Mouse (Mus musculus) liver, embryonic 11.5 days (tissue): ENCODE results near the gene Nkain4. TPM values are rescaled to one million over a fixed set of nuclear protein-coding genes. Genes with fewer than 3 reads are reported as not detected.
A peak's percentile ranks its signal among the peaks of the same experiment; 100 is the strongest.

Source experiments
- ATAC-seq: fragments of 200-750 bp; cut with Nextera tagmentation; replicated peaks from 2 replicates; pipeline ENCODE4 v1.8.0; 2017; ENCODE audit warnings: moderate number of reproducible peaks, mild to moderate bottlenecking, moderate TSS enrichment, moderate library complexity; ENCODE audit not compliant: low FRiP score
- DNase-seq: peaks from one replicate; pipeline ENCODE4 v3.0.0-alpha.2; 2017; ENCODE audit warnings: low spot score
- H3K27ac ChIP-seq: fragments of 300-500 bp; sonication (generic); 2 replicates; pipeline ENCODE4 v1.5.1; 2014; ENCODE audit warnings: mild to moderate bottlenecking, low read depth, low read length, control low read depth
- H3K27me3 ChIP-seq: fragments of 300-500 bp; sonication (generic); replicated peaks from 2 replicates; pipeline ENCODE4 v1.6.1; 2014; ENCODE audit warnings: low read length, mixed read lengths; ENCODE audit not compliant: control insufficient read depth, insufficient read depth
- H3K36me3 ChIP-seq: fragments of 300-500 bp; sonication (generic); 2 replicates; pipeline ENCODE4 v1.6.1; 2014; ENCODE audit warnings: mild to moderate bottlenecking, low read length, moderate library complexity, mixed read lengths; ENCODE audit not compliant: control insufficient read depth, insufficient read depth
- H3K4me1 ChIP-seq: fragments of 300-500 bp; sonication (generic); replicated peaks from 2 replicates; pipeline ENCODE4 v1.6.1; 2014; ENCODE audit warnings: low read length, mixed read lengths; ENCODE audit not compliant: control insufficient read depth, insufficient read depth
- H3K4me2 ChIP-seq: fragments of 300-500 bp; sonication (generic); 2 replicates; pipeline ENCODE4 v1.6.1; 2014; ENCODE audit warnings: mild to moderate bottlenecking, control low read depth, moderate library complexity
- H3K4me3 ChIP-seq: fragments of 300-500 bp; sonication (generic); 2 replicates; pipeline ENCODE4 v1.5.1; 2014; ENCODE audit warnings: low read depth, low read length, control low read depth
- H3K9ac ChIP-seq: fragments of 300-500 bp; sonication (generic); 2 replicates; pipeline ENCODE4 v1.6.1; 2014; ENCODE audit warnings: low read depth, low read length, control low read depth
- H3K9me3 ChIP-seq: fragments of 300-500 bp; sonication (generic); 2 replicates; pipeline ENCODE4 v1.6.1; 2016; ENCODE audit warnings: low read length, inconsistent platforms, mixed read lengths; ENCODE audit not compliant: control insufficient read depth
- WGBS: fragments of 180-500 bp; shearing (Covaris S2); extraction: QIAGEN DNeasy Blood & Tissue Kit; methylation state at CpG from one replicate; pipeline ENCODE4 v1.1.7; 2014; 5-methylcytosine and 5-hydroxymethylcytosine counted together
- polyA plus RNA-seq: library from polyadenylated mRNA; unstranded; fragments of >200 nt; fragmentation: Nextera tagmentation; extraction: Ambion mirVana; gene quantifications from 2 replicates; pipeline ENCODE4 v1.2.1, GENCODE M21; 2014

The Nkain4 gene
- polyA plus RNA-seq, 1 experiment from 2014 or later = 5.3 TPM

DNA sequence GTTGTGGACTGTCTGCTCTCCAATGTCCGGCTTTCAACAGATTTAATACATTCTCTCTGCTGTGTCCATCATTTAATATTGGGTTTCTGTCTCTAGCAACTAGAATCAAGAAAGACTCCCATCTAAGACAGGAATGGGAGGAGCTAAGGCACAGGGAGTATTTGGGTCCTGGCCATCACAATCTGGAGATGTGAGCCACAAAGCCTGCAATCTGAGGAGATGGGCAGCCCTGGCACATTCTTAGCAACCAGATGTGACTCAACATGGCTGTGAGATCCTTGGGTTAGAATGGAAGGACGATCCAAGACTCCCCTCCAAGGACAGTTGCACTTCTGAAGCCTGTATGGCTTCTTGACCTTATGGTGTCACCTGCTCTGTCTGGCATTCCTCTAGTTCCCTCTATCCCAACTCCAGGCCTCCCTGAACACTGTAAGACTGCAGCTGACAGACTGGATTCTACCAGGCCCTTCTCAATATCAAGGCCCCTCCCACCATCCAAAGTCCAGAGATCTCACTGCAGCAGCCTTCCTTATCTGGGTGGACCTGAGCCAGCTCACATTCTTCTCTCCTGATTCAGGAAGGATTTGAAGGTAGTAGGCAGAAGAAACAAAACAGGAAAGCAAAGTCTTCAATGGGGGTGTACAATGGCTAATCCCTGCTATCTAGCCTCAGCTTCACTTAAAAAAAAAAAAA lies 8.3 kb upstream of the Nkain4 start:
- Histone ChIP-seq H3K36me3 (no peaks in the 10 kb centered on the region), H3K4me3 (no peak overlapping the region), H3K27ac (no peak overlapping the region), H3K4me1 (peaks cover 25% of the 10 kb centered on the region), H3K27me3 (no peaks in the 10 kb centered on the region), H3K4me2 (no peak overlapping the region), H3K9ac (peak overlapping the region; percentile 25; the same call in 1 of the 2 replicates), H3K9me3 (no peaks in the 10 kb centered on the region)
- 63% methylated on average over 2 of the region's 2 CpGs for WGBS
- no peak for ATAC-seq
- DNase-seq = no peak

DNA sequence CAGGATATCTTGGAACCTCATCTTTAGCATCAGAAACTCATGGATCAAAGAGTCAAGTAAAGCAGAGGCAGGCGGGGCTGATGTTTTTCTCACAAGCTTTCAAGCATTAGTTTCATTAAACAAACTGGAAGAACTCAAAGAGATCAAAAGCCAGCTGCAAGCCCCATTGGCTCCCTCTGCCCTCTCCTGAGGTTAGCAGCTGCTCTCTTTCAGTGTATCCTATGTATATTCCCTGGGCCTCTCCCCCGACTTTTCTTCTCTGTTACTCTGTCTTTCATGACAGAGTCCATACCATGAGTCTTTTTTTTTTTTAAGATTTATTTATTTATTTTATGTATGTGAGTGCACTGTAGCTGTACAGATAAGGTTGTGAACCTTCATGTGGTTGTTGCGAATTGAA lies 5.7 kb upstream of the Nkain4 start:
- H3K27ac ChIP-seq = no peak overlapping the region
- no peak for DNase-seq
- peaks cover 21% of the 10 kb centered on the region for H3K4me1 ChIP-seq
- H3K9ac ChIP-seq = no peak overlapping the region
- no peaks in the 10 kb centered on the region for H3K9me3 ChIP-seq
- no peak overlapping the region for H3K4me2 ChIP-seq
- H3K4me3 ChIP-seq = no peak overlapping the region
- peaks cover 14% of the 10 kb centered on the region for H3K27me3 ChIP-seq
- WGBS = 66% methylated on average over 3 of the region's 3 CpGs
- ATAC-seq = no peak
- H3K36me3 ChIP-seq = no peaks in the 10 kb centered on the region

DNA sequence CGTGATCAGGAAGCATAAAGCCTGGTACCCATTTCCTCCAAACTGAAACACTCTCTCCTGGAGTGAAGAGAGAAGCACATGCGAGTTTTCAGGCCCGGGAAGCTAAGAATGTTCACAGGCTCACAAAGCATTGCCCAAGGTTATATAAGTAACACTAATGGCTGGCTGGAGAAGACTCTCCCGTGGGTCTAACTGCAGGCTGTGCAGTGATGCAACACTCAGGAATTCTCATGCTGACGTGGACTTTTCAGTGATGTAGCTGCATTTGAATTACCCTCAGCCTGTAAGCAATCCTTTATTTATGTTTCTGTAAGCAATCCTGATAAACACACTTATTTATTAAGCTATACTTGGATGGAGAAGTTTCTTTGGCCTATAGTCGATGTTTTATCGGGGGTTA lies 5.1 kb upstream of the Nkain4 start:
- H3K9me3 ChIP-seq = no peaks in the 10 kb centered on the region
- no peak overlapping the region for H3K9ac ChIP-seq
- H3K27me3 ChIP-seq = peaks cover 20% of the 10 kb centered on the region
- DNase-seq (no peak), ATAC-seq (no peak)
- no peak overlapping the region for H3K27ac ChIP-seq
- H3K4me2 ChIP-seq = no peak overlapping the region
- no peak overlapping the region for H3K4me3 ChIP-seq
- 71% methylated on average over 7 of the region's 7 CpGs for WGBS
- H3K4me1 ChIP-seq = peaks cover 21% of the 10 kb centered on the region
- H3K36me3 ChIP-seq = no peaks in the 10 kb centered on the region

DNA sequence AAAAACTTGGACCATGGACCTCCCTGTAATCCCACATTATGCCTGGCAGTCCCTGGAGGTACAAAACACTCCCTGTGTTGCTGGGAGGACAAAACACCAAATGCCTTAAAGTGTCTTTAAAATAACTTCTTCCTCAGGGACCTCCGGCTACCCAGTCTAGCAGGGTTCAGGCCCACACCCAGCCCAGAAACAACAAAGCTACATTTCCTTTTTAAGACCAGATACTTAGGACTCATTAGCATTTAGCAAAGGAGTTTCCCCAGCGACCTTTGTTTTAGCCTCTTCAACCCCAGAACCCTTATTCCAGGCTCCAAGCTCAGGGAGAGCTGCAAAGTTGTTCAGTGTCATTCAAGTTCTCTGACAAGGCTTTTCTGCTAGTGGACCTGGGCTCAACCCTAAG lies 861 bp downstream of the Nkain4 start:
- DNase-seq (no peak), ATAC-seq (no peak)
- Histone ChIP-seq H3K9me3 (no peaks in the 10 kb centered on the region), H3K27ac (no peak overlapping the region), H3K4me1 (no peaks in the 10 kb centered on the region), H3K36me3 (no peaks in the 10 kb centered on the region), H3K9ac (no peak overlapping the region), H3K4me2 (peak overlapping the region; percentile 68), H3K4me3 (peak overlapping the region; percentile 38; the same call in 1 of the 2 replicates), H3K27me3 (peaks cover 49% of the 10 kb centered on the region)
- WGBS = 32% methylated on average over 2 of the region's 2 CpGs

DNA sequence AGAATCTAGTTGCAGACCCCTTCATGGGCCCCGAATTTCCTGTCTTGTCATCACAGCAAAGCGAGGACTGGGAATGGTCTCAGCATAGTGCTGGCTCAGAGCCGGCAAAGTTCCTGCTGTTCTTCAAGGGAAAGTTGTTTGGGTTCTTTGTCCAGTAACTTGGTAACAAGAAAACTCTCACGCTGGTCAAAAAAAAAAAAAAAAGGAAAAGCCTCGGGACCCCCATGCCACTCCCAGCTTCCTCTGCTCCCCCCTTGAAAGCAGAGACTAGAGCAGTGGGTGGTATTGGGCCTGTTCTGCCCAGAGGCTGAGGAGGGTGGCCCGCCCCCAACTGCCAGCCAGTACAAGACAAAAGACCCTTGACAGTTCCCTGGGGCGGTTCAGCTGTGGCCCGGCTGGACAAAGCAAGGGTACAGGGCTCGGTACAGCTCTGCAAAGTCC lies 1.7 kb downstream of the Nkain4 start:
- Histone ChIP-seq H3K4me1 (no peaks in the 10 kb centered on the region), H3K9ac (no peak overlapping the region), H3K36me3 (no peaks in the 10 kb centered on the region), H3K4me3 (no peak overlapping the region), H3K9me3 (no peaks in the 10 kb centered on the region), H3K4me2 (no peak overlapping the region), H3K27ac (no peak overlapping the region), H3K27me3 (peaks cover 49% of the 10 kb centered on the region)
- 29% methylated on average over 9 of the region's 9 CpGs for WGBS
- ATAC-seq (no peak), DNase-seq (no peak)

DNA sequence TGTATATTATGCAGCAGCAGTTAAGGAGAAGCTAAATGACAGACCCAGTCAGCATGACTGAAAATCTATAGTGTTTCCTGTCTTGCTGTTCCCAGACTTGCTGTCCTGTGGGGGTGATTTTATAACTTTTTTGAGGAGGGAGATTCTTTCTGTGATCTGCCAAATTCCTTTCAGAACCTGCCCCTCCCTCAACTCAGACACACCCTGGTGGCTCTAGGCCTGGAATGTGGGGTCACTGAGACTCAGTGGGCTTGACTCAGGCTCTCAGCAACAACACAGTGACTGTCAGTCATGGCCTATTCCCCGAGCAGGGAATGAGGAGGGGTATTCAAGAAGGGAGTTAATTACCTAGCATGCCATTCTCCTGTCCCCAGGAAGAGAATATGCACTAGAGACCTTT lies 4.6 kb downstream of the Nkain4 start:
- DNase-seq (no peak), ATAC-seq (no peak)
- 43% methylated on average over 1 of the region's 1 CpGs for WGBS
- H3K9me3 ChIP-seq = no peaks in the 10 kb centered on the region
- H3K27ac ChIP-seq = no peak overlapping the region
- no peaks in the 10 kb centered on the region for H3K36me3 ChIP-seq
- H3K4me2 ChIP-seq = no peak overlapping the region
- H3K4me1 ChIP-seq = no peaks in the 10 kb centered on the region
- peaks cover 33% of the 10 kb centered on the region for H3K27me3 ChIP-seq
- no peak overlapping the region for H3K4me3 ChIP-seq
- H3K9ac ChIP-seq = no peak overlapping the region

DNA sequence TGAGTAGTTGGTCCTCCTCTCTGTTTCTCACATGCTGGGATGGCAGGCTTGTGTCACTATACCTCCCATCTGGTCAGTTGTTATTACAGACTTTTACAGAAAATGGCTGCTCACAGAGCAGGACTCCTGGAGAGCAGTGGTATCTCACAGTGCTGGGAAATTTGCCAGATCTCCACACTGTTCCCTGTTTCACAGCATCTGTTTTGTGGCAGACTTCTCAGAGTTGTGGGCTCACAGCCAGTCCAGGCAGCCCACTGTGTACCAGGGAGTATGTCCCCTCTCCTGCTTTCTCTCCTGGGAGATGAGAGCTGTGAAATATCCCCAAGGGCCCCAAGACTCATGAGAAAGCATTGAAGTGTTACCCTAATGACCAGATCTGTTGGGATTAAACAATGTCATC lies 12.6 kb downstream of the Nkain4 start:
- H3K9ac ChIP-seq = no peak overlapping the region
- no peak overlapping the region for H3K4me3 ChIP-seq
- ATAC-seq (no peak), DNase-seq (no peak)
- H3K27me3 ChIP-seq = no peaks in the 10 kb centered on the region; the same call in 1 of the 2 replicates
- no peaks in the 10 kb centered on the region for H3K4me1 ChIP-seq
- H3K4me2 ChIP-seq = no peak overlapping the region
- H3K27ac ChIP-seq = no peak overlapping the region
- no peaks in the 10 kb centered on the region for H3K36me3 ChIP-seq
- no peaks in the 10 kb centered on the region for H3K9me3 ChIP-seq

DNA sequence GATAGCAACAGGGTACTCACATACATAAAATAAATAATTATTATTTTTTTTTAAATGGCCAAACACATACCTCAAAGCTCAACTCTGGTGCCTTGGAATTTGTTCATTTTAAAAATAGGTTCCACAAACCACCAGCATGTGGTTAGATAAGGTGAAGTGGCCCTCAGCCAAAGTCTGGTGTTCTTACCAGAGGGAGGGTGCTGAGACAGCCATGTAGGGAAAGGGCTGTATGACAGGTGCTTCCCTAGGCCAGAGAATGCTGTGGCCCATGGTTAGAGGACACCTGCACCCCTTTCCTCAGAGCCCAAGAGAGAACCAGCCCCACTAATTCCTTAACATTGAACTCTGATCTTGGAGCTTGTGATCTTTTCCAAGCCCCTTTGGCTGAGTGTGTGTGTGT lies 14.3 kb downstream of the Nkain4 start:
- H3K27me3 ChIP-seq = no peaks in the 10 kb centered on the region; the same call in 1 of the 2 replicates
- H3K9ac ChIP-seq = no peak overlapping the region
- no peaks in the 10 kb centered on the region for H3K9me3 ChIP-seq
- H3K27ac ChIP-seq = no peak overlapping the region
- no peaks in the 10 kb centered on the region for H3K4me1 ChIP-seq
- ATAC-seq (no peak), DNase-seq (no peak)
- H3K4me3 ChIP-seq = no peak overlapping the region
- no peaks in the 10 kb centered on the region for H3K36me3 ChIP-seq
- H3K4me2 ChIP-seq = no peak overlapping the region

DNA sequence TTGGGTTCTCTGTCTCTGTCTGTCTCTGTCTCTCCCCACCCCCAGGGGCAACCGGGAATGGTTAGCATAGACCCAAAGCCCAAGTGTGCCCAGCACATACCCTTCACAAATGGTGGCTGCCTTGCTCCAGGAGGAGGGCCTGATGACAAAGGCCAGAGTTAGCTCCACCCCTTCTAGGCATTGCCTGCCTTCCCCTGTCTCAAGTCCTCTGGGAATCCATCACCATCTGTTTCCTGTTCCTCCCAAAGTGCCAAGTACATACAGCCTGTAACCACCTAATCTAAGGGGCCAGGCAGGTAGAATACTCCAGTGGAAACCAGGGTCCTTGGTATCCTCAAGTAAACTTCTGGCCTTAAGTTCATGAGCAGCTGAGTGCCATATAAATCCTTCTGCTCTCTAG lies 22.1 kb downstream of the Nkain4 start:
- no peak overlapping the region for H3K9ac ChIP-seq
- DNase-seq (no peak), ATAC-seq (no peak)
- H3K27ac ChIP-seq = no peak overlapping the region
- 0 out of 2 replicates have a peak, but pooled peaks cover 2% of the 10 kb centered on the region for H3K27me3 ChIP-seq
- no peaks in the 10 kb centered on the region for H3K36me3 ChIP-seq
- no peak overlapping the region for H3K4me2 ChIP-seq
- no peak overlapping the region for H3K4me3 ChIP-seq
- 38% methylated on average over 1 of the region's 1 CpGs for WGBS
- H3K9me3 ChIP-seq = no peaks in the 10 kb centered on the region
- no peaks in the 10 kb centered on the region for H3K4me1 ChIP-seq
